Mouse (Mus musculus): ENCODE measurements around the gene Itm2c. TPM values are rescaled to one million over a fixed set of nuclear protein-coding genes. Genes with fewer than 3 reads are reported as not detected.

Itm2c gene
- polyA plus RNA-seq, 1 experiment: 221 TPM

DNA sequence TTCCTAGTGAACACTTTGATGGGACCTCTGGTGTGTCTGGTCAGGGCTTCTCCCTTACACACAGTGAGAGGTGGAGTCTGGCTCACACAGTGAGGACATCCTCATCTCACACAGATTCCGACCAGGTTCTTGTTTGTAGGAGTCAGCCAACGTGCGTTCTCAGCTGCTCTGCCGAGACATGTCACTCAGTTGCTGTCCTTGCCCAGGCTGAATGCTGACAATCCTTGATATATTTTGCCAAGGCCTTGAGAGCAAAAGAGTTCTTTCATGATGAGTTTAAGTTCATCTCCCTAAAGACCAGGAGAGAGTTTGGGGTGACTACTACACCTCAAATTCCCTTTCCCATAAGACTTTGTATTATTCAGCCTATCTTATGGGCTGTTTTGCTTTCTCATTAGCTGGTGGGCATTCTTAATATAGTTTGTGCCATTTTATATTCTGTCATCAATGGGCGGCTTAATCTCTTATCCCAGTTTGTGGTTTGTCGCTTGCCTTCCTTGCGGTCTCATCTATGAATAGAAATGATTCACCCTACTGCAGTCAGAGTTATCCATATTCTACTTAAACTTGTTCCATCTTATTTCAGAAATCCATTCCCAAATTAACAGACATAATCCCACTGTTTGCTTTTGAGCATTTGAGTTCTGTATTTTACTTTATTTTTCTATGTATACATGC, 19.1 kb downstream of the Itm2c start:
- TF ChIP-seq CTCF (IDR thresholded peaks at IDR 0.05; ENCODE audit: borderline replicate concordance, insufficient read depth, low read length): no peak
- TF ChIP-seq POLR2A (IDR thresholded peaks at IDR 0.05; ENCODE audit: low read depth, low read length): no peak

DNA sequence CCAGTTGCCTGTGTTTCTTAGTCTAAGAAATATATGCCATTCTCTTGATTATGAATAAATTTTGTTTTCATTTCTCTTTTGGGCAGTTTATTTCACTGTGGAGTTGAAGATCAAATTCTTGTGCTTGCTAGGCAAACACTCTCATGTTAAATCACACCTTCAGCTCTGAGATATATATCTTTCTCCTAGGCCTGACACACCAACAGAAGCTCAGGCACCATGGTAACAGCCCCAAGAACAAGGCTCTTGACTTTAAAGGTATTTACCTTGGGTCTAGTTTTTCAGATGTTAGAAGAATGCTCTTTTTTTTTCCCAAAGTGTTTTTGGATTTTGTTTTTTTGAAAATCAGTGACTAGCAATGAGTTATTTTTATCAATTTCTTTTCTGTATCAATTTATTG, 21.8 kb downstream of the Itm2c start:
- TF ChIP-seq CTCF (IDR thresholded peaks at IDR 0.05; ENCODE audit: borderline replicate concordance, insufficient read depth, low read length) (no peak), POLR2A (IDR thresholded peaks at IDR 0.05; ENCODE audit: low read depth, low read length) (no peak)
- Histone ChIP-seq H3K4me3 (ENCODE audit: insufficient read depth, low read length) (no peak overlapping the region), H3K27ac (ENCODE audit: insufficient read depth, low read length) (no peak overlapping the region), H3K4me1 (ENCODE audit: control insufficient read depth, insufficient read depth, low read length) (no peaks in the 10 kb centered on the region)

More for the DNA sequence above, 19.1 kb downstream of the Itm2c start:
- Histone ChIP-seq H3K4me3 (ENCODE audit: insufficient read depth, low read length) (no peak overlapping the region), H3K27ac (ENCODE audit: insufficient read depth, low read length) (no peak overlapping the region), H3K4me1 (ENCODE audit: control insufficient read depth, insufficient read depth, low read length) (no peaks in the 10 kb centered on the region)

DNA sequence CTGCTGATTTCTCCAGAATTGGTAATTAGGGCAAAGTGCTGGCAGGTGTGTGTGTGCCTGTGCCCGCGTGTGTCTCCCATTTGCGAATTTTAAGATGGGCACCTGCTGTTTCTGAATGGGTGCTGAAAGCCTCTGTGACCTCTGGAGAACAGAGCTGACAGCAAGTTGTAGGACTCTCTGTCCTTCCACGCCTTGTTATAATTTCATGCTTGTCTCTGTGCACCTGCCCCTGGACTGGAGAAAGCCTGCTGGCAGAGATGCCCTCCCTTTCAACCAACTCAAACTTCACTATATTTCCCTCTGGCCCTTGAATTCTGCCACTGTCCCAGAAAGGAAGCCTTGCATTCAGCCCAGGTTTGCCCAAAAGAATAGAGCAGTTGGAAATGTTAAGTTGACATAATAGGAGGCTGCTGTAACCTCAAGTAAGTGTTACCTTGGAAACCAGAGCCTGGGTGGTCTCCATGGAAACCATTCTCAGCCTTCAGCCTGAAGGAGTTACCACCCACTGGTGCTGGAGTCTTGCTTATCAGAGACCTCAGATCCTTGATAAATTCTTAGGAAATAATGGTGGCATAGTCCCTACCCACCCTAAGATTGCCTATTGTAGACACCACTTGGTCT, 22.9 kb downstream of the Itm2c start:
- TF ChIP-seq CTCF (IDR thresholded peaks at IDR 0.05; ENCODE audit: borderline replicate concordance, insufficient read depth, low read length): no peak
- no peak for TF ChIP-seq POLR2A (IDR thresholded peaks at IDR 0.05; ENCODE audit: low read depth, low read length)
- no peak overlapping the region for H3K27ac ChIP-seq (ENCODE audit: insufficient read depth, low read length)

DNA sequence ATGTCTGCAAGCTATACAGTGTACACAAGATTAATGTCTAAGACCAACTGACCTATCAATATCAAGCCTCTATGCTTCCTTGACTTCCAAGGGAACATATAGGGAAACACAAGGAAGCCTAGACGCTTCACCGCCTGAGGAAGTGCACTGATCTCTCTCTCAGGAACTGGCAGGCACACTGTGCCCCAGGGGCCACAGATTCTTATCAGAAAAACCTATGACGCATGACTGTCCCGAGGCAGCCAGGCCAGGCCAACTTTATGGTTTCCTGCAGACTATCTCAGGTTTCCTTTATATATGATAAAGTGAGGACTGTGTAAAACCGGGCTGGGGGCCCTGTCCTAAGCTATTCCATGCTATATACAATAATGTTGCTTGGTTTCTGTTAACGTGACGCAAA, 25.5 kb downstream of the Itm2c start:
- TF ChIP-seq CTCF (IDR thresholded peaks at IDR 0.05; ENCODE audit: borderline replicate concordance, insufficient read depth, low read length) (no peak), POLR2A (IDR thresholded peaks at IDR 0.05; ENCODE audit: low read depth, low read length) (no peak)
- Histone ChIP-seq H3K27ac (ENCODE audit: insufficient read depth, low read length) (no peak overlapping the region), H3K4me3 (ENCODE audit: insufficient read depth, low read length) (no peak overlapping the region), H3K4me1 (ENCODE audit: control insufficient read depth, insufficient read depth, low read length) (no peaks in the 10 kb centered on the region)

More for the DNA sequence above, 22.9 kb downstream of the Itm2c start:
- H3K4me3 ChIP-seq (ENCODE audit: insufficient read depth, low read length): no peak overlapping the region
- H3K4me1 ChIP-seq (ENCODE audit: control insufficient read depth, insufficient read depth, low read length): no peaks in the 10 kb centered on the region

DNA sequence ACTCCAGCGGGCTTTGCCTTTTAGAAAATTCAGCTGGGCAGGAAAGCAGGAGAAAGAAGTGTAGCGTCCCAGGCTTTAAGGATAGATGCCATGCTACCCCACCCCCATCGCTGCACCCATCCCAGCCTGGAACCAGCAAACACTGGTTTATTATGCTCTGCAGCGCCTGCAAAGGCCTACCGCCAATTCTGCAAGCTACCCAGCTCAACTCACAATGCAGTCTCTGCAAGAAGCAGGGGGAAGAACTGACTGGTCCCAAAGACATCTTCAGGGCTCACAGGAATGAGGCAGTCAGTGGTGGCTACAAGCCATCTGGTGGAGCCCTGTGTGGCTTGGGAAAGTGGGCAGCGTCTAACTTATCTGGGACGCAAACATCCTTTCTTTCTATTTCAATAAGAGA, 27.6 kb downstream of the Itm2c start:
- TF ChIP-seq CTCF (IDR thresholded peaks at IDR 0.05; ENCODE audit: borderline replicate concordance, insufficient read depth, low read length) (no peak), POLR2A (IDR thresholded peaks at IDR 0.05; ENCODE audit: low read depth, low read length) (no peak)
- Histone ChIP-seq H3K4me1 (ENCODE audit: control insufficient read depth, insufficient read depth, low read length) (no peaks in the 10 kb centered on the region), H3K4me3 (ENCODE audit: insufficient read depth, low read length) (no peak overlapping the region)

DNA sequence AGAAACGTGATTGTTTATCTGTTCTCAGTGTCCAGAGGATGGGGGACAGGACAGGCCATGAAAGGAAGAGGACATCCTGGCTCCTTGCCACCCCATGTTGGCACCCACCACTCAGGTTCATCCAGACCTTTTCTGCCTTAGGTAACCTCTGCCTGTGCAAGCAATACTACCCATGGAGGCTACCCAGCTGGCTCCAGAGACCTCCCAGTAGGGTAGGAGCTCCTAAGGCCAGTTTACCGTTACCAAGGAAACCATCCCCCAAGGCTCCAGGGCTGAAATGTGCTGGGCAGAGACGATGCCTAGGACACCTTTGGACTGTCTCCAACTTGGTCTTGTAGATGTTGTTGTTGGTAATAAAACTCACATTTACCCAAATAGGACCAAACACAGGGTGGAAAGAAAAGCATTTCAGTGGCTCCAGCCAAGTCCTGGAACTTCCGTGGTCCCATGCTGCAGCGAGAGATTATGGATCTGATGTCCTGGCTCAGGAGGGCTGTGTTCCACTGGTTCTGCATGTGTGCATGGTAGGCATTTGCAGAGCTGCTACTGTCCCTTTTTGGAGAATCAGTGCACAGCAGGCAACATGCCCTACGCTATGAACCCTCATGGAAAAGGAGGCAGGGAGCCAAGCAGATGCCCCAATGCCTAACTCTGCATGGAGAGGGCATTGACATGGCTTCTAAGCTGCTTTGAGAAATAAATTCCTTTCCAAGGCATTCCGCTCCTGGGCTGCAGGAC, 28.2 kb downstream of the Itm2c start:
- no peak overlapping the region for H3K4me3 ChIP-seq (ENCODE audit: insufficient read depth, low read length)
- H3K27ac ChIP-seq (ENCODE audit: insufficient read depth, low read length): no peak overlapping the region
- TF ChIP-seq CTCF (IDR thresholded peaks at IDR 0.05; ENCODE audit: borderline replicate concordance, insufficient read depth, low read length) (no peak), POLR2A (IDR thresholded peaks at IDR 0.05; ENCODE audit: low read depth, low read length) (no peak)
- H3K4me1 ChIP-seq (ENCODE audit: control insufficient read depth, insufficient read depth, low read length): no peaks in the 10 kb centered on the region

More for the DNA sequence above, 27.6 kb downstream of the Itm2c start:
- no peak overlapping the region for H3K27ac ChIP-seq (ENCODE audit: insufficient read depth, low read length)

DNA sequence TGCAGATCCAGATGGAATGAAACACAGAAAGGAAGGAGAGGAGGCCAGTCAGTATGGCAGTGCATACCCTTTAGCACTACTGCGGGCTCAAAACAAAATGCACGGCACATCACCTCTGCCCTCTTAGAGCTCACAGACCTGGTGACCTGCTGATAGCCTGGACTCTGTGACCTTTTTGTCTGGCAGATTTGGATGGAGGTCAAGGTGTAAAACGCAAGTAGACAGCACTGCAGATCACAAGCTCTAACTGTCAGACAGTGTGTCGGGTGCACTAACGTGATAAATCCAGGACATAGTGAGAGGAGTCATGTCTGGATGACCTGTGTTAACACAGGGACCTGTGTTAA, 28.8 kb downstream of the Itm2c start:
- H3K4me3 ChIP-seq (ENCODE audit: insufficient read depth, low read length): no peak overlapping the region
- no peak overlapping the region for H3K27ac ChIP-seq (ENCODE audit: insufficient read depth, low read length)
- no peak for TF ChIP-seq CTCF (IDR thresholded peaks at IDR 0.05; ENCODE audit: borderline replicate concordance, insufficient read depth, low read length)
- no peaks in the 10 kb centered on the region for H3K4me1 ChIP-seq (ENCODE audit: control insufficient read depth, insufficient read depth, low read length)

DNA sequence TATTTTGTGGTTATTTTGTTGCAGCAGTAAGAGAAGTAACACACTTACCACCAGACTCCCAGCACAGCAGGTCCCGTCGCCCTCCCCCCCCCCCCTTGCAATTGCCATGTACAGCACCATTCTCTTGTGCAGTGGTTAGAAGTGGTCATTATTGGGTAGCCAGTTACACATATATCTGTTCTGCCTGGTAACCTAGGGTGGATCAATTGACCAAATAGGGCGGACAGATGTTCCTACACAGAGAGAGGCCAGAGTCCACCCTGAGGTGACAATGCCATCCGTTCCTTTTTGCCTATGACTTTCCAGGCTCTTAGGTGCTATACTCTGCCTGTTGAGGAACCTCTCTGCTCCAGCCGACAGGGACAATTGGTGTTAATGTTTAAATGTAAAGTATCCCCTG, 31.1 kb downstream of the Itm2c start:
- H3K4me1 ChIP-seq (ENCODE audit: control insufficient read depth, insufficient read depth, low read length): no peaks in the 10 kb centered on the region
- TF ChIP-seq CTCF (IDR thresholded peaks at IDR 0.05; ENCODE audit: borderline replicate concordance, insufficient read depth, low read length) (no peak), POLR2A (IDR thresholded peaks at IDR 0.05; ENCODE audit: low read depth, low read length) (no peak)
- H3K4me3 ChIP-seq (ENCODE audit: insufficient read depth, low read length): no peak overlapping the region

DNA sequence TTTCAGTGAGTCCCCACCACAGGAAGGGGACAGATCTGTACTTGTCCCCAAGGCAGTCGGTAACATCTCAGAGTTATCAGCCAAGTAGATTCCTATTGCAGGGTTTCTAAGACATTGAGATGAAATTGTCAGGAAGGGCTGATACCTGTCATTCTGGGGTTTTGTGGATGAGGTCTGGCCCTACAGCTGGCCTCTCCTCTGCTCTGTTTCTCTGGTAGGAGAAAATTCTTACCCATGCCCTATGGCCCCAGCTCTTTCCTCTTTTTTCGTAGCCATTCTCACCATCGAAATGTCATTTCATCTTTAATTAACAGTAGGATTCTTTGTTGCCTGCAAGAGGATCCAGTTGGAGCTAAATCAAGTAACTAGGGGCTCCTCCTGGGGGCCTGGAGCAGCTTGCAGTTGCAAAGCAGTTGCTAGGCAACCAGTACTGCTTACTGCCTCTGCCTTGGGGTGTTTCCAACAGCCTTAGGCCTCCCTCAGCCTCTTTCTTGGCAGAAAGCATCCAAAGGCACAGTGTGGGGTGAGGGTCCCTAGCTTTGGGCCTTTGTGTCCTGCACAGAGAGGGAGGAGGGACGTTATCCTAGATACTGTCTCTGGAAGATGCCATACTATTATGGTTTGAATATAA, 34.1 kb downstream of the Itm2c start, which contains the start of gene 4933407L21Rik:
4933407L21Rik (plus strand) TSS at position 427 of the 631 bp plus-strand sequence.
- Histone ChIP-seq H3K27ac (ENCODE audit: insufficient read depth, low read length) (no peak within 1 kb of the TSS), H3K4me3 (ENCODE audit: insufficient read depth, low read length) (no peak within 1 kb of the TSS), H3K4me1 (ENCODE audit: control insufficient read depth, insufficient read depth, low read length) (no peaks in the 10 kb centered on the region)
- no peak for TF ChIP-seq CTCF (IDR thresholded peaks at IDR 0.05; ENCODE audit: borderline replicate concordance, insufficient read depth, low read length)
- TF ChIP-seq POLR2A (IDR thresholded peaks at IDR 0.05; ENCODE audit: low read depth, low read length): no peak

More for the DNA sequence above, 31.1 kb downstream of the Itm2c start:
- no peak overlapping the region for H3K27ac ChIP-seq (ENCODE audit: insufficient read depth, low read length)

All from embryonic fibroblast, embryonic 13.5 days (primary cell).